Mouse (Mus musculus) forebrain, embryonic 16.5 days (tissue): Measurements from ENCODE around the gene Cript. TPM values are rescaled to one million over a fixed set of nuclear protein-coding genes. Genes with fewer than 3 reads are reported as not detected.
"Not testable (repeated sequence)": the region's sequence is repeated elsewhere in the genome, so short reads cannot be mapped to it uniquely, and the experiment has no call there.

ENCODE experiments used
- ATAC-seq: fragments of 200-750 bp; cut with Nextera tagmentation; 2 replicates; pipeline ENCODE4 v1.8.0; 2017; ENCODE audit warnings: mild to moderate bottlenecking, moderate library complexity
- H3K27ac ChIP-seq: fragments of 300-500 bp; sonication (generic); 2 replicates; pipeline ENCODE4 v1.5.1; 2014; ENCODE audit warnings: low read length, control low read depth
- H3K27me3 ChIP-seq: fragments of 300-500 bp; sonication (generic); replicated peaks from 2 replicates; pipeline ENCODE4 v1.6.1; 2014; ENCODE audit warnings: low read length; ENCODE audit not compliant: control insufficient read depth, insufficient read depth
- H3K36me3 ChIP-seq: fragments of 300-500 bp; sonication (generic); 2 replicates; pipeline ENCODE4 v1.6.1; 2014; ENCODE audit not compliant: control insufficient read depth, insufficient read depth
- H3K4me1 ChIP-seq: fragments of 300-500 bp; sonication (generic); replicated peaks from 2 replicates; pipeline ENCODE4 v1.6.1; 2014; ENCODE audit warnings: low read length; ENCODE audit not compliant: control insufficient read depth, insufficient read depth
- H3K4me2 ChIP-seq: fragments of 300-500 bp; sonication (generic); 2 replicates; pipeline ENCODE4 v1.6.1; 2014; ENCODE audit warnings: mild to moderate bottlenecking, low read length, control low read depth
- H3K4me3 ChIP-seq: fragments of 300-500 bp; sonication (generic); replicated peaks from 2 replicates; pipeline ENCODE4 v1.5.1; 2014; ENCODE audit warnings: mild to moderate bottlenecking, low read length, control low read depth
- H3K9ac ChIP-seq: fragments of 300-500 bp; sonication (generic); replicated peaks from 2 replicates; pipeline ENCODE4 v1.6.1; 2014; ENCODE audit warnings: low read depth, low read length, control low read depth
- H3K9me3 ChIP-seq: fragments of 300-500 bp; sonication (generic); 2 replicates; pipeline ENCODE4 v1.6.1; 2016; ENCODE audit warnings: low read length; ENCODE audit not compliant: control insufficient read depth
- WGBS: fragments of 180-500 bp; shearing (Covaris S2); extraction: QIAGEN DNeasy Blood & Tissue Kit; methylation state at CpG from one replicate; pipeline ENCODE4 v1.1.7; 2014; 5-methylcytosine and 5-hydroxymethylcytosine counted together
- polyA plus RNA-seq: library from polyadenylated mRNA; unstranded; fragments of >200 nt; fragmentation: Nextera tagmentation; extraction: Ambion mirVana; gene quantifications from 2 replicates; pipeline ENCODE4 v1.2.1, GENCODE M21; 2015

The Cript gene
- polyA plus RNA-seq, 1 experiment from 2014 or later = 239 TPM

DNA sequence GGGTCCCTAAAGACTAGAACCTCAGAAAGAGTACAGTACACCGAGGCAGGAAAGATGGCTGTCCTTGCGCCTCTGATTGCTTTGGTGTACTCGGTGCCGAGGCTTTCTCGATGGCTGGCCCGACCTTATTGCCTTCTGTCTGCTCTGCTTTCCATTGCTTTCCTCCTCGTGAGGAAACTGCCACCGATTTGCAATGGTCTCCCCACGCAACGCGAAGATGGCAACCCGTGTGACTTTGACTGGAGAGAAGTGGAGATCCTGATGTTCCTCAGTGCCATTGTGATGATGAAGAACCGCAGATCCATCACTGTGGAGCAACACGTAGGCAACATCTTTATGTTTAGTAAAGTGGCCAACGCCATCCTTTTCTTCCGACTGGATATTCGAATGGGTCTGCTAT lies 52.9 kb downstream of the Cript start:
- not testable (repeated sequence) for H3K4me3 ChIP-seq, ATAC-seq, H3K36me3 ChIP-seq, H3K9me3 ChIP-seq, H3K27ac ChIP-seq, H3K4me2 ChIP-seq, H3K4me1 ChIP-seq, H3K9ac ChIP-seq, H3K27me3 ChIP-seq
- 95% methylated on average over 16 of the region's 17 CpGs for WGBS

- Histone ChIP-seq H3K27me3 (no peaks in the 10 kb centered on the region), H3K9me3 (no peaks in the 10 kb centered on the region), H3K4me2 (no peak overlapping the region), H3K9ac (no peak overlapping the region), H3K4me3 (no peak overlapping the region), H3K27ac (no peak overlapping the region), H3K4me1 (no peaks in the 10 kb centered on the region), H3K36me3 (no peaks in the 10 kb centered on the region)
- WGBS = 89% methylated on average over 7 of the region's 7 CpGs
- no peak for ATAC-seq
Observed at GRCm38 (mm10) chr17:87080724-87081123, 55.4 kb downstream of the Cript start.

DNA sequence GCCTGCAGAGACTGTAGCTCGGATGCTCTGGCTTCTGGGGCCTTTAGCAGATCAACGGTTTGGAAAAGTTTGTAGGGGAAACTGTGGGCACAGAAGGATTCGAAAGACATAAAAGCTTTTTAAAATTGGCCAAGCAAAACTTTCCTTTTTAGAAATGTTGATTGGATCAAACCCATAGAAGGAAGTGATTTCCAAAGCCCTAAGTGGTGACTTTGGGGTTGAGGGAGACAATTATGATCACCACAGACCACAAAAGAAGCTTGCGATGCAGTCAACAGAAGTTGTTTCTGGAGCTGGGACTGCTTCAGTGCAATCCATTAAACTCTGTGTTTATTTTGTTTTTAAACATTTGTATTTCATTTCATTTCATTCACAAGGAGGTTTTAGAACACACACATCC lies 57.2 kb downstream of the Cript start:
- Histone ChIP-seq H3K4me2 (no peak overlapping the region), H3K4me1 (no peaks in the 10 kb centered on the region), H3K9me3 (no peaks in the 10 kb centered on the region), H3K9ac (no peak overlapping the region), H3K36me3 (no peaks in the 10 kb centered on the region), H3K27ac (no peak overlapping the region), H3K27me3 (no peaks in the 10 kb centered on the region), H3K4me3 (no peak overlapping the region)
- ATAC-seq = no peak
- WGBS = 81% methylated on average over 4 of the region's 4 CpGs

- no peaks in the 10 kb centered on the region for H3K36me3 ChIP-seq
- ATAC-seq = no peak
- no peaks in the 10 kb centered on the region for H3K4me1 ChIP-seq
- no peak overlapping the region for H3K4me3 ChIP-seq
- no peaks in the 10 kb centered on the region for H3K9me3 ChIP-seq
- H3K27ac ChIP-seq = no peak overlapping the region
- H3K27me3 ChIP-seq = no peaks in the 10 kb centered on the region
- WGBS = 91% methylated on average over 5 of the region's 5 CpGs
- H3K4me2 ChIP-seq = no peak overlapping the region
- H3K9ac ChIP-seq = no peak overlapping the region
Observed at GRCm38 (mm10) chr17:87083671-87084070, 58.3 kb downstream of the Cript start.

Other genes with a start within 250 kb of the Cript start
- gene Tmem247, start 108.2 kb upstream of the Cript start, polyA plus RNA-seq = not detected in 2 replicates
- gene Atp6v1e2, start 77.7 kb upstream of the Cript start, polyA plus RNA-seq = not detected in 2 replicates
- gene Rhoq, start 62.5 kb upstream of the Cript start, polyA plus RNA-seq = 5.2 and 5.4 TPM in 2 replicates
- 31.2 and 32.4 TPM in 2 replicates for gene Pigf, start 144 bp upstream of the Cript start, polyA plus RNA-seq
- gene Socs5, start 82.1 kb downstream of the Cript start, polyA plus RNA-seq = 11.7 and 12.6 TPM in 2 replicates
- 54.1 and 57.0 TPM in 2 replicates for gene Mcfd2, start 240.4 kb downstream of the Cript start, polyA plus RNA-seq